Mouse (Mus musculus) urinary bladder, postnatal 36 days (tissue): Measurements from ENCODE around the gene Eif3k.

Experiments
- DNase-seq, 2 experiments: peaks; one replicate each; pipeline ENCODE4 v3.0.0; 2022; ENCODE audit warnings: low spot score in 2 of 2, mixed read lengths in 1 of 2

The Eif3k gene

GRCm38 (mm10) chr7:28939418-28940183 lies 42.1 kb downstream of the Eif3k start:
- DNase-seq: no peak

- DNase-seq: no peak
Observed at GRCm38 (mm10) chr7:28938654-28939053, 43.0 kb downstream of the Eif3k start.

- DNase-seq: no peak
Observed at GRCm38 (mm10) chr7:28936787-28937186, 44.9 kb downstream of the Eif3k start.

DNA sequence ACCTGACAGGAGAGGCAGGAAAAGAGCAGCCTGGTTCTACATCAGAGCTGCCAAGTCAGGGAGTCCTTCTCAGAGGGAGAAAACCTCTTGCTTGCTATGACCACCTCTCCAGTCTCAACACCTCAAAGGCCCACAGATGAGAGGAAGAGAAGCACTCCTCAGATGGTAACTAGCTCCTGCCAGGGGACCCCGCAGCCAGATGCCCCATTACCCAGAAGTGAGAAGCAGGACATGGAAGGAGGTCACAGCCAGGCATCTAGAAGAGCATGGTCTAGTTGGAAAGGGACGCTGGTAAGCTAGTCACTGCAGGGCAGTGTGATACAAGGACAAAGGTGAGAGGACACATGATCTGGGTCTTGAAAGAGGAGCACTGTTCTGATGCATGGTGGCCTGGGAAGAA lies 47.8 kb downstream of the Eif3k start:
- no peak for DNase-seq

DNA sequence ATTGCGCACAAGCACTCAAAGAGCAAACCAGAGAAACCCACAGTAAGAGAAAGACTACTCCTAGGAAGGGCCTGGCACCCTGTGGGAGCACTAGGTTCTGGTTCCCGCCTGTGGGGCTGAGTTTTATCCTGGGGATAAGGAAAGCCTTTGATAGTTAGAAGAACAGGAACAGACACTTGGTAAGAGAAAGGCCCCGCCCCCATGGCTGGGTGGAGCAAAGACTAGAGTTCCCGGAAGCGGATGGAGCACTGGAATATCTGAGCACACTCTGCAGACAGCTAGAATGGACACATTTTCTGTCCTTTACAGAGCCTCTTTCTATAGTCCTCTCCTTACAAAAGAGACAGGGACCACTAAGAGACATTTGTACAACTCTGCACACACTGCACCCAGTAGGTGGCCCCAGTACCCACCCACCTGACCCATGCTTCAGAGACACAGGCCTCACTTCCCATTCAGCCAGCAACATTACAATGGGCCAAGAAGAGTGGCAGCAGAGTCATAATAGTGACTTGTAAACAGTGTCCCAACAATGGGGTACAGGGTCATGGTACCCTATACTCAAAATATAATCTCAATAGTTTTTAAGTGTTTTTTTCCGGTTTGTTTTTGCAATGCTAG lies 49.1 kb downstream of the Eif3k start:
- peak in 1 of 2 experiments; percentile 65 for DNase-seq

GRCm38 (mm10) chr7:28931695-28932039 lies 50.0 kb downstream of the Eif3k start:
- peak in 1 of 2 experiments; percentile 62 for DNase-seq

- DNase-seq: peak in 1 of 2 experiments; percentile 43
Observed at GRCm38 (mm10) chr7:28931032-28931694, 50.5 kb downstream of the Eif3k start.

- DNase-seq: no peak
Observed at GRCm38 (mm10) chr7:28930320-28931031, 51.2 kb downstream of the Eif3k start.

DNA sequence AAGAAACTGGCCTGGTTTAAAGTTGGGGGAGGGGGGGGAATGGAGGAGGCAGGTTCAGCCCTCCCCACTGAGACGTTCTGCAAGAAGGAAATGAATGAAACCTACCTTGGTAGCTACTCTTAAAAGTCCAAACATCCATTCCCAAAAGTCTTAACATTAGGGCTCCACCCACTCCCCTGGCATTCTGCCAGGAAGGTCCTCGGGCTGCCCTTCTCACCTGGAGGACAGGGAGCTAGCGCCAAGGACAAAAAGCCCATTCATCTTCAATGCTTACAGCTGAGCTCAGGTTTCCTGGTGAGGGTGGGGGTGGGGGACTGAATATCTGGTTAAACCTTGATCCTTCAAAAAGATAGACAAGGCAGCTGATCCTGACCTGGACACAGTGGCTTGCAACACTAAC lies 52.3 kb downstream of the Eif3k start:
- DNase-seq: no peak

- DNase-seq: no peak
Observed at GRCm38 (mm10) chr7:28926172-28926571, 55.5 kb downstream of the Eif3k start.

DNA sequence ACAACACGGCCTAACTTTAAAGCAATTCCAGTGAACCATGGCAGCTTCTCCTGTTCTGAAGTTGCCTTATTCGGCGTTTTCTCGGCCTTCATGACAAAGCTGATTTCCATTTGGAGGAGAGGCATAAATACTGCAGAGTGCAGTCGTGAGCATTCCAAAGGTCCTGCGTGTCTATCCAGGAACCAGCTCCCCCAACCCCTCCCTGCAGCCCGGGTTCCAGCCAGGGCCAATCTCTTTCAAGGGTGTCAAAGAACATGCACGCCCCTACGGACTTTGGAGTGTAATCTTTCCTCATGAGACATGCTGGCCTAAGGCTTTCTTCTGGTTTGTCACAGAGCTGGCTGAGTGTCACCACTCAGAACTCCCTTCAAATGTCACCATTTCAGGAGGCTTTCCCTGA lies 56.3 kb downstream of the Eif3k start:
- peak; percentile 53 to 79 for DNase-seq

- DNase-seq: no peak
Observed at GRCm38 (mm10) chr7:28924802-28925201, 56.9 kb downstream of the Eif3k start.

DNA sequence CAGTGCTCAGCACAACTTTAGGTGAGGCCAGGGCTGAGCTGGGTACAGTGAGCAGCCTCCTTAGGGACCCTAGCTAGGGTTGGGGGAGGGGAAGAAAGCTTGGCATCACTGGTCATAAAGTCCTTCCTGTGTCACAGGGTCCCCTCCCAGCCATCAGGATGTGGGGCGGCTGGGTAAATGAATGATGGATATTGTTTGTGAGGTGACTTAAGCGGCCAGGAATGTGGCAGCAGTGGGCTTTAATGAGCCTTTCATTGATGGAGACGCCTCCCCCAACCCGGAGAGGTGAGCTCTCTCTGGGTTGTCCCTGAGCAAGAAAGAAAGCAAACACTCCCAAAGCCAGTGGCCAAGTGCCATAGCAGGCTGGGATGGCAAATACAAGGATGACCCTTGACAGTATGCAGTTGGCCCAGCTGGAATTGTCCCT lies 57.8 kb downstream of the Eif3k start:
- no peak for DNase-seq

- DNase-seq: no peak
Observed at GRCm38 (mm10) chr7:28922606-28923005, 59.1 kb downstream of the Eif3k start.

DNA sequence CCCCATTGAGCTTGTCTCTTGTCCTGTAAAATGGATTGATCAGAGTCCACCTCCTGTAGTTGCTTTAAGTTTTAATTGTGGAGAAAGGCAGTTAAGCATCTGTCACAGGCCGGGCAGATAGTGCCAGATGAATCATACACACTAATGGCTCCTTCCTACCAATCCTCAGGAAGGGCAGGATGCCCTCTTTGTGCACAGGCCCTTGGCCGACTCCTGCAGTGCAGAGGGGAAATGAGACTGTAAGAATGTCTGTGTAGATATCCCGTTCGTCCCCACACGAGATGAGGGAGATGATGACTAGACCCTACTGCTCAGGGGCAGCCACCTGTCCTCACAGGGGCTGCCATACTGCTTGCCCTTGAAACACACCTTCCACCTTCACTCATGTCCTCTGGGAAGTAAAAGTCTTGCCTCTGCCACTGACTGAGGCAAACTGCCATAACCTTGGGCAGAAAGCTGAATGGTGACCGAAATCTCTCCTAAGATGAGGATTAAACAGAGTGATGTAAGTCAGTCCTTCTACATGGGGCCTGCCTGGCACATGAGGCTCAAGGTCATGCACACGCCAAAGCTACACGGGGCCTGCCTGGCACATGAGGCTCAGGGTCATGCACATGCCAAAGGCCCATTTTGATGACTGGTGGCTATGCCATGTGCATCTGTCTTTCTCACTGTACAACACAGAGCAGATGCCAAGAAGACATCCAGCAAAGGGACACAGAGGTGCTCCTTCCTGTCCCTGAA lies 59.8 kb downstream of the Eif3k start:
- DNase-seq: no peak
